Mouse (Mus musculus) kidney, adult 2 months (tissue): ENCODE results near the gene Pdcd11.

ENCODE experiments used
- CTCF ChIP-seq: fragments of 200-500 bp; conservative IDR thresholded peaks from 2 replicates; pipeline ENCODE4 v1.5.1; 2011; ENCODE audit warnings: low read depth, mild to moderate bottlenecking, control low read depth, low read length, moderate library complexity, mixed read lengths; ENCODE audit not compliant: insufficient read depth, insufficient read length
- POLR2A ChIP-seq: fragments of 200-500 bp; IDR thresholded peaks from one replicate; pipeline ENCODE4 v1.6.1; 2011; ENCODE audit warnings: low read depth, low read length, control low read depth

DNA sequence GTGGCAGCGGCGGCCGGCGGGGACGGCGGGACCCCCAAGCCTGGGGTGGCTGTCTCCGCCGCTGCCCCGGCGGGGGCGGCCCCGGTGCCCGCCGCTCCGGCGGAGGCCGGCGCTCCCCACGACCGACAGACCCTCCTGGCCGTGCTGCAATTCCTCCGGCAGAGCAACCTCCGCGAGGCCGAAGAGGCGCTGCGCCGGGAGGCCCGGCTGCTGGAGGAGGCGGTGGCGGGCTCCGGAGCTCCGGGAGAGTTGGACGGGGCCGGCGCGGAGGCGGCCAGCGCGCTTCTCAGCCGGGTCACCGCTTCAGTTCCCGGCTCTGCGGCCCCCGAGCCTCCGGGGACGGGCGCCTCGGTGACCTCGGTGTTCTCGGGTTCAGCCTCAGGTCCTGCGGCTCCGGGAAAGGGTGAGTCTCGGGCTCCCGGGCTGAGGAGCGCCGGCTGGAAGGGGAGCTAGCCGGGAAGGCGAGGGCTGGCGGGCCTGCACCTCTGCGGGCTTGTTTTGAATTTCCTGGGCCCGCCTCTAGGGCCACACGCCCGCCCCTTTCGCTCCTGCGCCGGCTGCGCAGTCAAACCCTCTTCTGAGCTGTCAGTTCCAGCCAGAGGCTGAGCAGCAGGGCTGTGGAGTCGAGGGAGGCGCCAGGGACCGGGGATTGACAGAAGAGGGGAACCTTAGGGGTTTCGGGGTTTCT lies 22.5 kb upstream of the Pdcd11 start:
- TF ChIP-seq CTCF, result no peak
- no peak for TF ChIP-seq POLR2A
